Mouse (Mus musculus): ENCODE results near the gene Sar1a.

DNA sequence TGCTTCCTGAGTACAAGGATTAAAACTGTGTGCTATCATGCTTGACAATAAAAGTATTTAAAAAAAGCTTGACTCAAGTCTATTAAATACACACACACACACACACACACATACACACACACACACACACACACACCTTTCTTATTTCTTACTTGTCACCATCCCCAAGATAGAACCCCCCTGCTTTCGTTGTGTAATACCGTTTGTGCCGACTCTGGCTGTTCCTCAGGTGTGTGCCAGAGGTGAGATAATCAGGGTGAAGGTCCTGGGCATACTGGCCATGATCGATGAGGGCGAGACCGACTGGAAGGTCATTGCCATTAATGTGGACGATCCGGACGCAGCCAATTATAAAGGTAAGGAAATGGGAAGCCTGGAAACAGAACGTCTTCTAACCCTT lies 15.0 kb upstream of the Sar1a start:
- TF ChIP-seq CTCF (IDR thresholded peaks at IDR 0.05; ENCODE audit: low read depth) (no peak), EP300 (optimal IDR thresholded peaks at IDR 0.05) (no peak)
